Mouse (Mus musculus) ES-Bruce4 (cell line): ENCODE measurements around the gene Zbtb21.
"Not testable (repeated sequence)": the region's sequence is repeated elsewhere in the genome, so short reads cannot be mapped to it uniquely, and the experiment has no call there.

Source experiments
- CTCF ChIP-seq: IDR thresholded peaks from one replicate; pipeline ENCODE4 v1.8.1; 2011; ENCODE audit warnings: low read depth, low read length
- EP300 ChIP-seq: IDR thresholded peaks from 2 replicates; pipeline ENCODE4 v1.6.1; 2011; ENCODE audit warnings: low read depth, low read length; ENCODE audit not compliant: insufficient read depth
- POLR2A ChIP-seq: IDR thresholded peaks from one replicate; pipeline ENCODE4 v1.8.1; 2011; ENCODE audit warnings: low read length; ENCODE audit not compliant: insufficient read depth

DNA sequence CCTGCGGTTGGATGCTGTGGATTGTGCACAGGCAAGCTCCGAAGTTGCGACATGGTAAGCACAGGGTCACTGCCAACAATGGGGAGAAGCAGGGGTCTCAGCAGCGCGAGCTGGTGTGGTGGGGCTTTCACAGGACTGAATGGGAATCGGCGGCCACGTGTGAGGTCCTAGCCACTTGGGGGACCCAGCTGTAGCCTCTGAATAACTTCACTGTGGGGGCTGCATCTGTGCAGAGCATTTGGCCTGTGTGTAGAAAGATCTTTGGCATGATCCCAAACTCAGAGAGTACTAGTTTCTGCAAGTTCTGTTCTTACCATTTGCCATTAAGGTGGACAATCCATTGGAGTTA is 34.9 kb upstream of the Zbtb21 start:
- not testable (repeated sequence) for TF ChIP-seq CTCF, POLR2A, EP300
